In genomic region chr2:59406976-59407375, GRCm38 (mm10) we compare ENCODE assay signal across 8 mouse cellular contexts.
DNase-seq lines count a peak whose midpoint lies in the region; ATAC-seq lines count a peak whose summit lies in the region.
"Had no signal": no experiment of that assay in that cellular context is flagged by ENCODE, and none has a peak within 500 bp of the region (broad histone marks: within the 10 kb centered on the region; RNA-seq: fewer than 3 reads in every experiment).

No protein-coding gene starts in this region.

- no peaks in the 10 kb centered on the region for H3K36me3 ChIP-seq in heart, embryonic 13.5 days
- H3K36me3 ChIP-seq in midbrain, embryonic 13.5 days, result no peaks in the 10 kb centered on the region

- no peak overlapping the region for H3K4me3 ChIP-seq in heart, embryonic 13.5 days
- H3K4me3 ChIP-seq in midbrain, embryonic 13.5 days (replicated peaks), result no peak overlapping the region

- 0 out of 2 replicates have a peak, but pooled peaks cover 3% of the 10 kb centered on the region for H3K9me3 ChIP-seq in heart, embryonic 13.5 days
- H3K9me3 ChIP-seq in midbrain, embryonic 13.5 days, result no peaks in the 10 kb centered on the region

- peak; percentile 47 for DNase-seq in left cerebral cortex, adult 11 months (ENCODE audit: low spot score)
- no peak for DNase-seq in left cerebral cortex, postnatal 25 days (ENCODE audit: low spot score in 2 of 2)
- DNase-seq in cerebellum, postnatal 36 days, result peak; percentile 46 to 49
- no peak for DNase-seq in right cerebral cortex, postnatal 14 days
- no peak for DNase-seq in urinary bladder, postnatal 14 days (ENCODE audit: low spot score)

- no peak overlapping the region for H3K9ac ChIP-seq in heart, embryonic 13.5 days
- H3K9ac ChIP-seq in midbrain, embryonic 13.5 days (replicated peaks), result no peak overlapping the region

- peak overlapping the region; percentile 26; the same call in 1 of the 2 replicates for H3K4me2 ChIP-seq in heart, embryonic 13.5 days
- H3K4me2 ChIP-seq in midbrain, embryonic 13.5 days (replicated peaks), result no peak overlapping the region

- H3K27me3 ChIP-seq in heart, embryonic 13.5 days (replicated peaks), result no peaks in the 10 kb centered on the region
- no peaks in the 10 kb centered on the region for H3K27me3 ChIP-seq in midbrain, embryonic 13.5 days

- peaks cover 20% of the 10 kb centered on the region for H3K4me1 ChIP-seq in heart, embryonic 13.5 days
- H3K4me1 ChIP-seq in midbrain, embryonic 13.5 days (replicated peaks), result no peaks in the 10 kb centered on the region

- H3K27ac ChIP-seq in heart, embryonic 13.5 days (replicated peaks), result peak overlapping the region; percentile 75
- H3K27ac ChIP-seq in midbrain, embryonic 13.5 days, result no peak overlapping the region; the same call in 1 of the 2 replicates
- H3K27ac ChIP-seq: macrophage had no signal

- 40% methylated on average over 3 of the region's 3 CpGs for WGBS in heart, embryonic 13.5 days
- WGBS in midbrain, embryonic 13.5 days, result 69% methylated on average over 3 of the region's 3 CpGs

- intact Hi-C loops in left cerebral cortex, postnatal 25 days (cut with DNase I), result no loop called here

- no peak for ATAC-seq in heart, embryonic 13.5 days (ENCODE audit: extremely low read depth, insufficient number of reproducible peaks, low FRiP score, low TSS enrichment)
- 0 out of 2 replicates have a peak, but pooled peaks have one; percentile 25 for ATAC-seq in midbrain, embryonic 13.5 days

Comparison
In these comparisons a context has a peak if more than half of its experiments do, and no peak if none do; other contexts are left out.
1. DNase-seq: peak in left cerebral cortex, adult 11 months (single experiment) and cerebellum, postnatal 36 days (2 of 2); none in left cerebral cortex, postnatal 25 days (0 of 2), right cerebral cortex, postnatal 14 days (single experiment) and urinary bladder, postnatal 14 days (single experiment).